Mouse (Mus musculus) midbrain, embryonic 12.5 days (tissue): ENCODE results near the gene Hoxb7. TPM values are rescaled to one million over a fixed set of nuclear protein-coding genes. Genes with fewer than 3 reads are reported as not detected.

ENCODE experiments used
- ATAC-seq: fragments of 200-750 bp; cut with Nextera tagmentation; 2 replicates; pipeline ENCODE4 v1.8.0; 2017; ENCODE audit warnings: low read depth, moderate TSS enrichment, moderate library complexity; ENCODE audit not compliant: low FRiP score
- H3K27ac ChIP-seq: fragments of 300-500 bp; sonication (generic); replicated peaks from 2 replicates; pipeline ENCODE4 v1.5.1; 2016; ENCODE audit warnings: mild to moderate bottlenecking
- H3K27me3 ChIP-seq: fragments of 300-500 bp; sonication (generic); 2 replicates; pipeline ENCODE4 v1.6.1; 2016; ENCODE audit warnings: mild to moderate bottlenecking
- H3K36me3 ChIP-seq: fragments of 300-500 bp; sonication (generic); 2 replicates; pipeline ENCODE4 v1.6.1; 2016
- H3K4me1 ChIP-seq: fragments of 300-500 bp; sonication (generic); 2 replicates; pipeline ENCODE4 v1.6.1; 2016
- H3K4me2 ChIP-seq: fragments of 300-500 bp; sonication (generic); replicated peaks from 2 replicates; pipeline ENCODE4 v1.6.1; 2016; ENCODE audit warnings: mild to moderate bottlenecking, moderate library complexity
- H3K4me3 ChIP-seq: fragments of 300-500 bp; sonication (generic); 2 replicates; pipeline ENCODE4 v1.5.1; 2016; ENCODE audit warnings: mild to moderate bottlenecking
- H3K9ac ChIP-seq: fragments of 300-500 bp; sonication (generic); replicated peaks from 2 replicates; pipeline ENCODE4 v1.6.1; 2016; ENCODE audit warnings: mild to moderate bottlenecking, moderate library complexity
- H3K9me3 ChIP-seq: fragments of 300-500 bp; sonication (generic); 2 replicates; pipeline ENCODE4 v1.6.1; 2016; ENCODE audit warnings: mild to moderate bottlenecking
- WGBS: fragments of 180-500 bp; shearing (Covaris S2); methylation state at CpG from one replicate; pipeline ENCODE4 v1.1.7; 2016; 5-methylcytosine and 5-hydroxymethylcytosine counted together
- polyA plus RNA-seq: library from polyadenylated mRNA; unstranded; fragments of >200 nt; fragmentation: Nextera tagmentation; extraction: Ambion mirVana; gene quantifications from 2 replicates; pipeline ENCODE4 v1.2.1, GENCODE M21; 2016

The Hoxb7 gene
- polyA plus RNA-seq, 1 experiment from 2014 or later, result not detected

GRCm38 (mm10) chr11:96260310-96260970 lies 26.0 kb upstream of the Hoxb7 start:
- H3K4me1 ChIP-seq, result no peaks in the 10 kb centered on the region; the same call in 1 of the 2 replicates
- H3K4me3 ChIP-seq, result no peak overlapping the region
- 1% methylated on average over 23 of the region's 23 CpGs for WGBS
- H3K9ac ChIP-seq, result no peak overlapping the region
- no peaks in the 10 kb centered on the region for H3K9me3 ChIP-seq
- no peak overlapping the region for H3K4me2 ChIP-seq
- H3K36me3 ChIP-seq, result no peaks in the 10 kb centered on the region
- H3K27ac ChIP-seq, result no peak overlapping the region
- ATAC-seq, result no peak
- peaks cover 100% of the 10 kb centered on the region for H3K27me3 ChIP-seq

GRCm38 (mm10) chr11:96261323-96261890 lies 25.0 kb upstream of the Hoxb7 start:
- no peaks in the 10 kb centered on the region for H3K36me3 ChIP-seq
- peaks cover 100% of the 10 kb centered on the region for H3K27me3 ChIP-seq
- no peak overlapping the region for H3K4me2 ChIP-seq
- H3K9me3 ChIP-seq, result no peaks in the 10 kb centered on the region
- no peak overlapping the region for H3K4me3 ChIP-seq
- no peak overlapping the region for H3K27ac ChIP-seq
- WGBS, result 1% methylated on average over 24 of the region's 24 CpGs
- no peaks in the 10 kb centered on the region; the same call in 1 of the 2 replicates for H3K4me1 ChIP-seq
- H3K9ac ChIP-seq, result no peak overlapping the region
- no peak for ATAC-seq

- no peaks in the 10 kb centered on the region for H3K36me3 ChIP-seq
- H3K27ac ChIP-seq, result no peak overlapping the region
- H3K4me3 ChIP-seq, result no peak overlapping the region
- no peaks in the 10 kb centered on the region; the same call in 1 of the 2 replicates for H3K4me1 ChIP-seq
- no peaks in the 10 kb centered on the region for H3K9me3 ChIP-seq
- no peak overlapping the region for H3K4me2 ChIP-seq
- 16% methylated on average over 6 of the region's 6 CpGs for WGBS
- peaks cover 100% of the 10 kb centered on the region for H3K27me3 ChIP-seq
- ATAC-seq, result no peak
- no peak overlapping the region for H3K9ac ChIP-seq
These were observed 24.1 kb upstream of the Hoxb7 start for GRCm38 (mm10) chr11:96262262-96262830.

GRCm38 (mm10) chr11:96263636-96264389 lies 22.6 kb upstream of the Hoxb7 start:
- no peaks in the 10 kb centered on the region for H3K36me3 ChIP-seq
- WGBS, result under 1% methylated on average over 33 of the region's 33 CpGs
- no peaks in the 10 kb centered on the region for H3K9me3 ChIP-seq
- H3K4me3 ChIP-seq, result no peak overlapping the region
- no peak for ATAC-seq
- H3K9ac ChIP-seq, result no peak overlapping the region
- peaks cover 96% of the 10 kb centered on the region for H3K27me3 ChIP-seq
- H3K4me1 ChIP-seq, result no peaks in the 10 kb centered on the region; the same call in 1 of the 2 replicates
- H3K4me2 ChIP-seq, result no peak overlapping the region
- H3K27ac ChIP-seq, result no peak overlapping the region

- Histone ChIP-seq H3K4me2 (no peak overlapping the region), H3K27ac (no peak overlapping the region), H3K36me3 (no peaks in the 10 kb centered on the region), H3K27me3 (peaks cover 96% of the 10 kb centered on the region), H3K9ac (no peak overlapping the region), H3K4me3 (no peak overlapping the region), H3K9me3 (no peaks in the 10 kb centered on the region), H3K4me1 (no peaks in the 10 kb centered on the region; the same call in 1 of the 2 replicates)
- WGBS, result under 1% methylated on average over 8 of the region's 8 CpGs
- ATAC-seq, result no peak
These were observed 21.9 kb upstream of the Hoxb7 start for GRCm38 (mm10) chr11:96264390-96265020.

- under 1% methylated on average over 7 of the region's 7 CpGs for WGBS
- no peaks in the 10 kb centered on the region for H3K4me1 ChIP-seq
- no peaks in the 10 kb centered on the region for H3K36me3 ChIP-seq
- H3K27ac ChIP-seq, result no peak overlapping the region
- no peak overlapping the region for H3K9ac ChIP-seq
- ATAC-seq, result no peak
- no peak overlapping the region for H3K4me2 ChIP-seq
- H3K4me3 ChIP-seq, result no peak overlapping the region
- H3K27me3 ChIP-seq, result peaks cover 96% of the 10 kb centered on the region
- H3K9me3 ChIP-seq, result no peaks in the 10 kb centered on the region
These were observed 20.5 kb upstream of the Hoxb7 start for GRCm38 (mm10) chr11:96265954-96266353.

- Histone ChIP-seq H3K4me1 (0 out of 2 replicates have a peak, but pooled peaks cover 3% of the 10 kb centered on the region), H3K4me2 (no peak overlapping the region), H3K9ac (no peak overlapping the region), H3K4me3 (no peak overlapping the region), H3K36me3 (no peaks in the 10 kb centered on the region), H3K27me3 (peaks cover 96% of the 10 kb centered on the region), H3K27ac (no peak overlapping the region), H3K9me3 (no peaks in the 10 kb centered on the region)
- WGBS, result 12% methylated on average over 7 of the region's 7 CpGs
- ATAC-seq, result no peak
These were observed 19.2 kb upstream of the Hoxb7 start for GRCm38 (mm10) chr11:96267021-96267920.

GRCm38 (mm10) chr11:96268031-96268745 lies 18.2 kb upstream of the Hoxb7 start:
- no peaks in the 10 kb centered on the region for H3K36me3 ChIP-seq
- no peak for ATAC-seq
- 4% methylated on average over 1 of the region's 1 CpGs for WGBS

GRCm38 (mm10) chr11:96269869-96270268 lies 16.6 kb upstream of the Hoxb7 start:
- no peak overlapping the region for H3K9ac ChIP-seq
- WGBS, result under 1% methylated on average over 19 of the region's 19 CpGs
- H3K4me1 ChIP-seq, result 0 out of 2 replicates have a peak, but pooled peaks cover 7% of the 10 kb centered on the region
- H3K36me3 ChIP-seq, result no peaks in the 10 kb centered on the region
- no peak overlapping the region for H3K4me3 ChIP-seq
- H3K27me3 ChIP-seq, result peaks cover 96% of the 10 kb centered on the region
- H3K27ac ChIP-seq, result no peak overlapping the region
- ATAC-seq, result no peak
- H3K4me2 ChIP-seq, result no peak overlapping the region
- H3K9me3 ChIP-seq, result no peaks in the 10 kb centered on the region

More at GRCm38 (mm10) chr11:96268031-96268745, 18.2 kb upstream of the Hoxb7 start:
- no peak overlapping the region for H3K27ac ChIP-seq
- H3K4me3 ChIP-seq, result no peak overlapping the region
- H3K27me3 ChIP-seq, result peaks cover 96% of the 10 kb centered on the region
- no peak overlapping the region for H3K4me2 ChIP-seq
- no peak overlapping the region for H3K9ac ChIP-seq
- no peaks in the 10 kb centered on the region for H3K9me3 ChIP-seq
- H3K4me1 ChIP-seq, result 0 out of 2 replicates have a peak, but pooled peaks cover 7% of the 10 kb centered on the region

- H3K9me3 ChIP-seq, result no peaks in the 10 kb centered on the region
- no peak within 1 kb of the TSS for H3K27ac ChIP-seq
- H3K4me2 ChIP-seq, result no peak within 1 kb of the TSS
These were observed 15.4 kb upstream of the Hoxb7 start, which contains the start of gene Hoxb9 for GRCm38 (mm10) chr11:96270996-96271540. Hoxb9 (plus strand) TSS chr11:96271457.

More at GRCm38 (mm10) chr11:96270996-96271540, 15.4 kb upstream of the Hoxb7 start, which contains the start of gene Hoxb9:
- Histone ChIP-seq H3K9ac (no peak within 1 kb of the TSS), H3K27me3 (peaks cover 96% of the 10 kb centered on the region), H3K36me3 (no peaks in the 10 kb centered on the region), H3K4me1 (0 out of 2 replicates have a peak, but pooled peaks cover 7% of the 10 kb centered on the region), H3K4me3 (no peak within 1 kb of the TSS)
- under 1% methylated on average over 40 of the region's 40 CpGs for WGBS
- no peak for ATAC-seq
